Mouse (Mus musculus) cerebellum, postnatal 4 days (tissue): Measurements from ENCODE around the gene Zfp646.
"Not testable (repeated sequence)": the region's sequence is repeated elsewhere in the genome, so short reads cannot be mapped to it uniquely, and the experiment has no call there.

Experiments
- DNase-seq, 2 experiments: peaks; one replicate each; pipeline ENCODE4 v3.0.0; 2022; ENCODE audit warnings: low spot score in 2 of 2, mixed read lengths in 1 of 2

Gene Zfp646

DNA sequence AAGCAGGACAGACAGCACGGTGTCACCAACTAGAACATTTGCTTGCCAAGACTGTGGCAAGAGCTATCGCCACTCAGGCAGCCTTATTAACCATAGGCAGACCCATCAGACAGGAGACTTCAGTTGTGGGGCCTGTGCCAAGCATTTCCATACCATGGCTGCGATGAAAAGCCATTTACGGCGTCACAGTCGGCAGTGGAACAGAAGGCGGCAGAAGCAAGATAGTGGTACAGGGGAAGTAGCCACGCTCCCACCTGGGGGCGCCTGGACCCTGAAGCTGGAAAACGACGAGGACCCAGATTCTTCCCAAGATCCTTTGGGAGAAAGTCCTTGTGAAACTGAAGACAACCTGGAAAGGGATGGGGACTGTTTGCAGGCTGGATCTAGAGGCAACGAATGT, 4.4 kb downstream of the Zfp646 start:
- DNase-seq, result no peak

GRCm38 (mm10) chr7:127885951-127886350, 9.9 kb downstream of the Zfp646 start:
- DNase-seq, result no peak

DNA sequence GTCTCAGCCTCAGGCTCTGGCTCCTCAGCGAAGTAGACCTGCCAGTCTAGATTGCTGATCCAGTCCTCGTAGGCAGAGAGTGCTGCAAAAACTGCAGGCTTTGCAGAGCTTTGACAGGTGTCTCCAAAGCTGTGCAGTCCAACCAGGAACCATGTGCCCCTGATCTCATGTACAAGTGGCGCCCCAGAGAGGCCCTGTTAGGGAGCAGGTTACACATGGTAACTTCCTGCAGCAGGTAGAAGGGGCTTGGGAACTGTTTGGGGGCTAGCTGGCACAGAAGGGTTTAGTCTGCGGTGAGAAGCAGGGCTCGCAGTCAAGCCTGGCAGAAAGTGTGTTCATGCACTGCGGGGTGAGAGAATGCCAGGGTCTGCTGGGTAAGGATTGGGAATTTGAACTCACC, 10.5 kb downstream of the Zfp646 start:
- no peak for DNase-seq

- DNase-seq, result no peak
Observed at GRCm38 (mm10) chr7:127887191-127887590, 11.2 kb downstream of the Zfp646 start.

- DNase-seq, result no peak
Observed at GRCm38 (mm10) chr7:127887781-127888180, 11.8 kb downstream of the Zfp646 start.

GRCm38 (mm10) chr7:127888821-127889220, 12.8 kb downstream of the Zfp646 start:
- no peak for DNase-seq

DNA sequence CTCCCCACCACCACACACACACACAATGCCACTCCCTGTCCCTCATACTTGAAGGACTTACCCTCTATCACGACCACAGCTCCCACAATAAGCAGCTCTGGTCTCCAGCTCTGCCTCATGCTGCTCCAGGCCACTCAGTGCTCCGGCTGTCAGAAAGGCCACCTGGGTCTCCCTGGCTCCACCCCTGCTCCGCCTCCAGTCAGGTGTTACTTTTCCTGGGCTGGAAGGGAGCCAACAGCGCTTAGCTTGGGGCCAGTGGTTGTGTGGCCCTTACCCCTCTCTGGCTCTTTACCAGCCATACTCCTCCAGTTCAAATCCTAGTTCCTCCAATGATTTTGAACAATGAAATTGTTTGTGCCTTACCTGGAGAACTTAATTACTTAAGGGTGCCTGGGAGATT, 14.8 kb downstream of the Zfp646 start, which contains the start of gene Prss53:
Gene Prss53, minus strand, starts transcription at position 173 of the 400 bp plus-strand sequence.
- no peak for DNase-seq

DNA sequence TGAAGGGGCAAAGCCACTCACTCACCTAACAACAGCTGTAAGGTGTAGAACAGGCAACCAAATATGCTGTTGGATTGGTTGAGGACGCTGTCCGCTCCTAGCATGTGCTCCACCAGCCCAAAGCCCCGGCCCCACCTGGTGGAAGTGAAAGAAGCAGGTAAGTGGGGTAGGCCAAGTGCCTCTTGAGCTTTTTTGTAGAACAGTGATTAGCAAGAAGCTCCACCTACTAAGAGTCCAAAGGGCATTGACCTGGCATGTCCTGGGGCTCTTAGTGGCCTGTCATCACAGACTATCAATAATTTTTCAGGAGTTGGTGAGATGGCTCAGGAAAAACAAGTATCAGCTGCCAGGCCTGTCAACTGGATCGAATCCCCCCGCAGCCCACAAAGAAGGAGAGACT, 18.5 kb downstream of the Zfp646 start:
- no peak for DNase-seq

GRCm38 (mm10) chr7:127895442-127895841, 19.4 kb downstream of the Zfp646 start, which contains the start of the genes Gm21974 and Vkorc1:
TSS of gene Gm21974 (minus strand) at chr7:127895454.
TSS of gene Vkorc1 (minus strand) at chr7:127895617.
- peak; percentile 74 to 93 for DNase-seq

DNA sequence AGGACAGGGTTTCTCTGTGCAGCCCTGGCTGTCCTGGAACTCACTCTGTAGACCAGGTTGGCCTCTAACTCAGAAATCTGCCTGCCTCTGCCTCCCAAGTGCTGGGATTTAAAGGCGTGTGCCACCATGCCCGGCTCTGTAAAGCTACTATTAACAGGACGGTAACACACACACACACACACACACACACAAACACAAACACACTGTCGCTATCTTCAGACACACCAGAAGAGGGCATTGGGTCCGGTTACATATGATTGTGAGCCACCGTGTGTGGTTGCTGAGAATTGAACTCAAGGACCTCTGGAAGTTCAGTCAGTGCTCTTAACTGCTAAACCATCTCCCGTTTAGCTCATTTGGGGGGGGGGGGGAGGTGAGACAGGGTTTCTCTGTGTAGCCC, 19.9 kb downstream of the Zfp646 start:
- not testable (repeated sequence) for DNase-seq

- peak in 1 of 2 experiments; percentile 59 for DNase-seq
Observed at GRCm38 (mm10) chr7:127896384-127896783, 20.4 kb downstream of the Zfp646 start.

- DNase-seq, result no peak
Observed at GRCm38 (mm10) chr7:127897542-127897941, 21.5 kb downstream of the Zfp646 start.

DNA sequence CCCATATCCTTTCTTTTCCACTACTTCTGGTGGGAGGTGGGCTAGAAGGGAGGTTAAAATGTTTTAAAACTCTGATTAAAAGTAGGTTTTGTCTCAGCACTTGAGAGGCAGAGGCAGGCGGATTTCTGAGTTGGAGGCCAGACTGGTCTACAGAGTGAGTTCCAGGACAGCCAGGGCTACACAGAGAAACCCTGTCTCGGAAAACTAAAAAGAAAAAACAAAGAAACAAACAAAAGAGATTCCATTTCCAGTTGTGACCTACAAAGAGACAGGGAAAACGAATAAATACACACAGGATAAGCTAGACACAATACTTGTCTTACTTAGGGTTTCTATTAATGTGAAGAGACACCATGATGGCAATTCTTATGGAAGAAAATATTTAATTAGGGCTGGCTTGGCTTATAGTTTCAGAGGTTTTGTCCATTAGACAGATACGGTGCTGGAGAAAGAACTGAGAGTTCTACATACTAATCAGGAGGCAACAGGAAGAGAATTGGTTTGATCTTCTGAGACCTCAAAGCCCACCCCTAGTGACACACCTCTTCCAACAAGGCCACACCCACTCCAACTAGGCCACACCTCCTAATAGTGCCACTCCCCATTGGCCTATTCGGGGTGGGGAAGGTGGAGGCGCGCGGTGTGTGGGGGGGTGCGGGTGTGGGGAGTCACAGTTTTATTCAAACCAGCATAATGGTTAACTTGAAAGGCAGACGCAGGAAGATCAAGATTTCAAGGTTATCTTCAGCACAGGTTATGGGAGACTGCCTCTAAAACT, 22.3 kb downstream of the Zfp646 start:
- no peak for DNase-seq

- DNase-seq, result no peak
Observed at GRCm38 (mm10) chr7:127899997-127900396, 24.0 kb downstream of the Zfp646 start.

DNA sequence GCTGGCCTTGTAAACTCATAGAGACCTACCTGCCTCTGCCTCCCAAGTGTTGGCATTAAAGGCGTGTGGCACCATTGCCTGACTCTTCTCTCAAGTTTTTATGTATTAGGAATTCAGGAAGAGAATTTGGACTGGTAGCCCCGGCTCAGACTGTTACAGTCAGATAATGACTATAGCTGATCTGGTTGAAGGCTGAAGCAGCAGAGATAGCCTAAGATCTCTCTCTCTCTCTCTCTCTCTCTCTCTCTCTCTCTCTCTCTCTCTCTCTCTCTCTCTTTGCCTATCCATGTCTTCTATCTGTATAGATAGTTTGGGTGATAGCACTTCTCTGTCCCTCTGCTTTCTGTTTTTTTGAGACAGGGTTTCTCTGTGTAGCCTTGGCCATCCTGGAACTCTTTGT, 25.8 kb downstream of the Zfp646 start:
- DNase-seq, result no peak

- peak; percentile 54 to 78 for DNase-seq
Observed at GRCm38 (mm10) chr7:127903971-127904796, 28.2 kb downstream of the Zfp646 start, which contains the start of gene Bckdk. TSS of gene Bckdk (plus strand) at chr7:127904082.

GRCm38 (mm10) chr7:127907939-127908338, 31.9 kb downstream of the Zfp646 start:
- no peak for DNase-seq

DNA sequence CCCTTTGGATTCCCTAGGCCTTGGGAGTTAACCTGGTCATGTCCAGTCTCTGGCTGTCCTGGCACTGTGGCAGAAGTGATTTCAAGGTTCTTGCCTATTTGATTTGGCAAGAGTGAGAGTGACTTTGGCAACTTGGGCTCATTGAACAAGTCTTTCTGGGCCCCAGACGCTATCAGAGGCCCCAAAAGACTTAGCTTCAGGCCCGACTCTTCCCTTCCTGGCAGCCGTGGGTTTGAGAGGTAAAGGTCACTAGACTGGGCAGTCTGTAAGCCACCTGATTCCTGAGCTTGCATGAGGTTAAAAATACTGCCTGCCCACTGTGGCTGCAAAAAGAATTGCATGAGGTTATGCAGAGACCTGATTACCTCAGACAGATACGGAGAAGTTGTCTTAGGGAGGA, 32.6 kb downstream of the Zfp646 start:
- no peak for DNase-seq

- DNase-seq, result peak; percentile 61 to 83
Observed at GRCm38 (mm10) chr7:127912190-127912871, 36.3 kb downstream of the Zfp646 start, which contains the start of gene Kat8. TSS of gene Kat8 (plus strand) at chr7:127912516.

- no peak for DNase-seq
Observed at GRCm38 (mm10) chr7:127912938-127913337, 36.9 kb downstream of the Zfp646 start.

- DNase-seq, result no peak
Observed at GRCm38 (mm10) chr7:127915293-127915692, 39.3 kb downstream of the Zfp646 start.

DNA sequence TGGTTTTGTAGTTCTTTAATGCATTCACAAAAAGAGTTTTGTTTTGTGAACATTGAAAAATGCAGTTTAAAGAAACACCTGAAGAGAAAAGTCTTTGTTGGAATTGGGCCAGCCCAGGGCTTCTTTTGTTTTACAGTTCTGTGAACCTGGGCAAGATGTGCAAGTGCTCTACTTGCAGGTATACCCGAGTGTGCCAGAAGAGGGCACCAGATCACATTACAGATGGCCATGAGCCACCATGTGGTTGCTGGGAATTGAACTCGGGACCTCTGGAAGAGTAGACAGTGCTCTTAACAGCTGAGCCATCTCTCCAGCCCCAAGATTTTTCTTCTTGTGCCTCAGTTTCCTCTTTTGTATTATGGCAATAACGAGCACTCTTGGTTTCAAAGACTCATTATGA, 42.2 kb downstream of the Zfp646 start:
- peak in 1 of 2 experiments; percentile 39 for DNase-seq
